ENCODE assay signal across 25 mouse cellular contexts in genomic region chr3:80284656-80285055, GRCm38 (mm10).
"Had no signal": no experiment of that assay in that cellular context is flagged by ENCODE, and none has a peak within 500 bp of the region (broad histone marks: within the 10 kb centered on the region; RNA-seq: fewer than 3 reads in every experiment).

No protein-coding gene starts in this region.

- ATAC-seq: hindbrain, embryonic 16.5 days; inflammation-experienced regulatory T-cells, adult 6 months; intestine, embryonic 15.5 days; intestine, postnatal 0 days had no signal

- H3K4me1 ChIP-seq: heart, embryonic 10.5 days; heart, embryonic 12.5 days; hindbrain, embryonic 10.5 days; hindbrain, embryonic 12.5 days; intestine, embryonic 15.5 days; limb, embryonic 13.5 days; limb, embryonic 15.5 days had no signal

- DNase-seq: gastrocnemius, postnatal 14 days; gastrocnemius, postnatal 36 days; heart, adult 18-20 months; heart, postnatal 10 days; heart, postnatal 4 days; kidney, adult 18-20 months; kidney, adult 8-10 months; kidney, postnatal 14 days; kidney, postnatal 36 days; layer of hippocampus, adult 9-11 months; layer of hippocampus, postnatal 36 days; left cerebral cortex, postnatal 4 days had no signal

- H3K4me3 ChIP-seq: heart, embryonic 10.5 days; heart, embryonic 12.5 days; hindbrain, embryonic 10.5 days; hindbrain, embryonic 12.5 days; intestine, embryonic 15.5 days; limb, embryonic 13.5 days; limb, embryonic 15.5 days had no signal

- H3K27ac ChIP-seq: heart, embryonic 10.5 days; hindbrain, embryonic 10.5 days; hindbrain, embryonic 12.5 days; hindbrain, embryonic 14.5 days; intestine, embryonic 15.5 days; kidney, postnatal 0 days; limb, embryonic 13.5 days; limb, embryonic 15.5 days; liver, embryonic 14.5 days had no signal

- H3K27me3 ChIP-seq: heart, embryonic 12.5 days; hindbrain, embryonic 12.5 days; intestine, embryonic 15.5 days; limb, embryonic 13.5 days; limb, embryonic 15.5 days had no signal

- H3K4me2 ChIP-seq: heart, embryonic 12.5 days; hindbrain, embryonic 12.5 days; hindbrain, embryonic 14.5 days; intestine, embryonic 15.5 days; limb, embryonic 13.5 days; limb, embryonic 15.5 days had no signal

- H3K9me3 ChIP-seq: heart, embryonic 10.5 days; heart, embryonic 12.5 days; hindbrain, embryonic 10.5 days; hindbrain, embryonic 12.5 days; intestine, embryonic 15.5 days; limb, embryonic 13.5 days; limb, embryonic 15.5 days had no signal

- H3K9ac ChIP-seq: heart, embryonic 12.5 days; hindbrain, embryonic 12.5 days; hindbrain, embryonic 14.5 days; intestine, embryonic 15.5 days; limb, embryonic 13.5 days; limb, embryonic 15.5 days; liver, embryonic 14.5 days had no signal

- H3K36me3 ChIP-seq: heart, embryonic 10.5 days; heart, embryonic 12.5 days; hindbrain, embryonic 10.5 days; hindbrain, embryonic 12.5 days; intestine, embryonic 15.5 days; limb, embryonic 13.5 days; limb, embryonic 15.5 days had no signal
